Mouse (Mus musculus) thymus, adult 18-20 months (tissue): ENCODE measurements around the gene Naa50.

Source experiments
- DNase-seq, 2 experiments: peaks; one replicate each; pipeline ENCODE4 v3.0.0; 2022; ENCODE audit warnings: mixed read lengths in 2 of 2

The Naa50 gene

DNA sequence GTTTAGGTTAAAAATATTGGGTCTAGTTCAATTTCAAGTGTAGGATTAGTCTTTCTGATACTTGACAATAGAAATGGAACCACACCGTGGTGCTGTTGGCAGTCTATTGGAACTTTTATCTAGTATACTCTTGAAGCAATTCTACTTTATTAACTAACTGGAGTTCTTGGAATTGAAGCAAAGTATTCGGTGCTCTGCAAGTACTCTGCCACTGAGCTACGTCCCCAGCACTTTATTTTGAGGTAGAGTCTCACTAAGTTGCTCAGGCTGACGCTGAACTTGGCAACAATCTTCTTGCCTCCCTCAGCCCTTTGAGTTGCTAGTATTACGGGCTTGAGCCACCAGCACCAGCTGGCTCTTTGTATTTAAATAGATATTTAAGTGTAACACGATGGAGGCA lies 1.9 kb downstream of the Naa50 start:
- DNase-seq = no peak

DNA sequence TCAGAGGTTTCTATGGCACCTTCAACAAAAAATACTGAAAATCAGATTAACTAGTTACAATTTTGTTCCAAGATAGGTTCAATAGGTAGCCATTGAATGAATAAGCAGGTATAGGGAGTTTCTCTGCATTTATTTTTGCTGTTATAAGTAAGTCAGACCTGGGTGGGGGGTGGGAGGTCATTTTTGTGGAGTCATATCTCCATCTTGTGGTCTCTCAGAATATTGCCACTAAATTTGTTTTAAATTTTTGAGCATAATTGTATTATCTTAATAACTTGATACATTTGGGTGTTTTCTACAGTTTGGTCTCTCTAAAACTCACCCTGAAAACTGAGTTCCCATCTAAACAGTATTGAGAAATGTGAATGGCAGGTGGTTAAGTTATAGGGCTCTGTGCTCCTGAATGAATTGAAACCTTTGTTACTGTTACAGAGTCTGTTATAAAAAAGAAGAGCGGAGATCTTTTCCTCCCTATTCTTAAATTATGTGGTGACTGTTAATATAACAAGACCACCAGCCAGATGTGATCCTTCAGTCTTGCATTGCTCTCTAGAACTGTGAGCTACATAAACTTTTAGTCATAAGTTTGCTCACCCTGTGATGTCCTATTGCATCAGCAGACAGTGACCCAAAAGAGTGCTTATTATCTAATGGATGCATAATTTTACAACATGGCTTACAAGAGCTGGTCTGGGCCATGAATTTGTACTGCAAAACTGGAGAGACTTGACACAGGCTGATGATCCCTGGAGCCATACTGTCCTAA lies 9.6 kb downstream of the Naa50 start:
- no peak for DNase-seq

DNA sequence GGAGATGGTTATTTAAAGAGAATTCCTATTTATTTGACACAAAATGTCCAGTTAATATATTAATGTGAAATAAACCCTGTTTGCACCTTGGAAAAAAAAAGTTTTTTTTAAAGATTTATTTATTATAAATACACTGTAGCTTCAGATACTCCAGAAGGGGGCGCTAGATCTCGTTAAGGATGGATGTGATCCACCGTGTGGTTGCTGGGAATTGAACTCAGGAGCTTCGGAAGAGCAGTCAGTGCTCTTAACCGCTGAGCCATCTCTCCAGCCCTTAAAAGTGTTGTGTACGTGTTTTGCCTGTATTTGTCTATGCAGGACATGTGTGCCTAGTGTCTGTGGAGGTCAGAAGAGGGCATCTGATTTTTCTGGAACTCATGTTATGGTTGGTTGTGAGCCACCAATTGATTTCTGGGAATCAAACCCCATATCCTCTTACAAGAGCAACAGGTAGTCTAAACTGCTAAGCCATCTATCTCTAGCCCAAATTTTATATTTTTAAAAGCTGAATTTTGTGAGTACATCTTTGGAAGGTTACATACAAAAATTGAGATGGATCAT lies 14.9 kb downstream of the Naa50 start:
- DNase-seq = no peak

DNA sequence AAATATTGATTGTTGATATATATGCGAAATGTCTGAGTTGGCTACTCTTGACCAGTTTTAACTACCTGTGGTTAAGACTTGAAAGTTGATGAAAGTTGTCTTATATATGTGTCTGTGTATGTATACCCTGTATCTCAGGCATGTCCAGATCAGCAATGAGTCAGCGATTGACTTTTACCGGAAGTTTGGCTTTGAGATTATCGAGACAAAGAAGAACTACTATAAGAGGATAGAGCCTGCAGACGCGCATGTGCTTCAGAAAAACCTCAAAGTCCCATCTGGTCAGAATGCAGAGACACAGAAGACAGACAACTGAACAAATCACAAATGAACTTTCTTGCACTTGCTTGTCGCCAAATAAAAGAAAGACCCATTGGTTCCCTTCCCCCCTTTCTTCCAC lies 19.7 kb downstream of the Naa50 start:
- no peak for DNase-seq

DNA sequence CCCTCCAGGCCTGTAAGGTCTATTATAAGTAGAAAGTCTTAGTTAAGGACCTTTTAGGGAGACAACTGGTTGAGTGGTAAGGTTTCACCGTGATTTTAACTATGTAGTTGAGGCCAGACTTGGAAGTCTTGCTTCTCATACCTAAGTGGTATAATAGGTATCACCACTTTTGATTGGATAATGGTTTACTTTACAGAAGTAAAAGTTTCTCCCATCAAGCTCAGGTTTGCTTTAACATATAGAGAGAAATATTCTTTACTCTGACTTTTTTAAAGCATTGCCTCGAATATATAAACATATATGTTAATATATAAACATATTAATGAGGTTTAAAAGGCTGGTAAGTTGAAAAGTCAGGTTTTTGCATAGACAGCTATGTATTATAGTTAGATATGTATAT lies 24.2 kb downstream of the Naa50 start:
- no peak for DNase-seq

DNA sequence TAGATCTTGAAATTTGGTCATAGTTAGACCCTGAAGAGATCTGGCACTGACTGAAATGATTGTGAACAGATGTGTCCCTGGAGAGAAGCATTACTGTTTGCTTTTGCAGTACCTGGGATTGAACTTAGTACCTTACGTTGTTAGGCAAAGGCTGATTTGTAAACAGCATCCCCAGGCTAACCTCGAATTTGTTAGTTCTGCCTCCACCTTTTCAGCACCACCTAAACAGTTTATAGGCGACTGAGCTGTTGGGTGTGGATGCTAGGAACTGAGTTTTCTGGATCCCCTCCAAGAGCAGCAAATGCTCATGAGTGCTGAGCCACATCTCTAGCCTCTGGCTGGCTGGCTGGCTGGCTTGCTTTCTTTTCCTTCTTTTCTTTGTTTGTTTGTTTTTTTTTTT lies 25.6 kb downstream of the Naa50 start:
- no peak for DNase-seq

DNA sequence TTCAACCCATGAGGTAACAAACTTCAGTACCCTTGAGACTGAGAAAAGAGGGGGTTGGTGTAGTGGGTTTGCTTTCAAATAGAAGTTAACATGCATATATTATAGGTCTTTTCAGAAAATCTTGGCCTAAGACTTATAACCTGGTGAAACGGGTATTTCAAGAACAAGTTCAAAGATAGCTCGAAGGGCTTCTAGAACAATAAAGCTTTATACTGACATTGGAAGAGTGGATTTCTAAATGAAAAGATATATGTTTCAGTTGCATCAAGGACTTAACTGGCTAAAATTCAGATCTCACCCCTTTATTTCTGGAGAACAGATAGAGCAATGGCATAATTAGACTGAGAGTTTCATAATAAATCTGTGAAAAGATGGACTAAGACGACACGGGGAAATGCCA lies 29.4 kb downstream of the Naa50 start:
- DNase-seq = no peak

DNA sequence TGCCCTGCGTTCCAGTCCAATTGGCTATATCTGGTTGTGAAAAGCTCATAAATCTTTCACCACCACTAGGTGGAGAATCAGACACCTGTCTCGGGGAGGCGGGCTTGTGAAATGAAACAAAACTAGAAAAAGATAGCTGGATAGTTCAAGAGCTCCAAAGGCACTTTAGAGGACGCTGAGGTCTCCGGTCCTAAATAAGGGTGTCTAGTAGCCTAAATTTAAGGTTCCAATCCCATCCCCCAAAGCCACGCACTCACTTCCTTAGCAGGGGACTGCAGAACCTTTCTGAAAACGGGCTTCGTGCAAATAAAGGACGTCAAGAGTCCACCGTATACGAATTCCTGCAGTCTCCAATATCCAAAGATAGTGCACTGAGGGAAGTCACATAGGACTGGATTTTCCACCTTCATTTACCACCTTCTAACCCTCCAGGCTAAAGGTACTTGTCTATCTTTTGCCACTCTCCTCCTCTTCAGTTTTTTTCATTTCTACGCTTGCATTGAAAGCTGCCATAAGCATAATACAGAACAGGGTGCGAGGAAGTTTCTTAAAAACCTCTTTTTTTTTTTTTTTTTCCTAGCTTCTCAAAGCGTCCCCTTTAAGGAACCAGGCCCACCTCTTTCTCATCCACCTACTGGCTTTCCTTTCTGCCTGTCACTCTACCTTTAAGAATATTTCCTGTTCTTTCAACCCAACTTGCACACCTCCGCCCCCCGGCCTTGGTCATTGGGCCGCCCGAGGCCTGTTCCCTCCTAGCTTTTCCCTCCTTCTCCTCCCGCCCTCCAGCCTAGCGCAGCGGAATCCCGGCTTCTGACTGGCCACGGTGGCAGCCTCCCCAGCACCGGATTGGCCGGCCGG lies 32.9 kb downstream of the Naa50 start:
- peak; percentile 99 for DNase-seq

DNA sequence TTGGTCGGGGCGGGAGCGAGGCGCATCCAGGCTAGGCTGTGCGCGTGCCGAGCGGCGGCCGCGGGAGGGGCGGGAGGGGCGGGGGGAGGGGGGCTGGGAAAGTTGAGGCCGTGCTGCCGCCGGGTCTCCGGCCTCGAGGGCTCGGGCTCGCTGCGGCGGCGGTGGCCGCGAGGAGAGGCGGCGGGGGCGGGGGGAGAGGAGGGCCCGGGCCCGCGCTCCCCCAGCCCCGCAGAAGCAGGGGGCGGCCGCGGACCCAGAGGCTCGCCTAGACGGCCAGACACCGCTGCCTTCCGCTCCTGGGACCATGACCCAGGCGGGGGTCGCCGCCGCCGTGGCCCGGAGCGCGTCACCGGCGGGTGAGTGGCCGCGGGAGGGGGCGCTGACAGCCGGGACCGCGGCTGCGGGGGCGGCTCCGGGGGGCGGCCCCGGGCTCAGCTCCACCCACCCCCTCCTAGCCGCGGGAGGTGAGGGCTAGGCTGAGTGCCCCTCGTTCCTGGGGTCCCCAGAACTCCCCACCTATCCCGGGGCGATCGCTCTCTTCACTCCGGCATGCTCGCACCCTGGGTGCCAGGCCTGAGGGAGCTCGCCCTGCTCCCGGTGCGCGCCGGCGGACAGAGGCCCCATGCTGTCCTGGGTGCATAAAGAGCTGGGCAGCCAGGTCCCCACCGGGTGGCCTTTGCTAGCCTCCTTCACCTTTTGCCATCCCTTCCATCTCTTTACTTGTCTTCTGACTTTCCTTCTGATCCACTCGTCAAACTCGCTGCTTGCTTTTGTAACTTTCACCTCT lies 33.7 kb downstream of the Naa50 start, which contains the start of gene Usf3:
Gene Usf3 (plus strand): TSS at position 92 of the 787 bp plus-strand sequence.
- DNase-seq = peak; percentile 58 to 62

DNA sequence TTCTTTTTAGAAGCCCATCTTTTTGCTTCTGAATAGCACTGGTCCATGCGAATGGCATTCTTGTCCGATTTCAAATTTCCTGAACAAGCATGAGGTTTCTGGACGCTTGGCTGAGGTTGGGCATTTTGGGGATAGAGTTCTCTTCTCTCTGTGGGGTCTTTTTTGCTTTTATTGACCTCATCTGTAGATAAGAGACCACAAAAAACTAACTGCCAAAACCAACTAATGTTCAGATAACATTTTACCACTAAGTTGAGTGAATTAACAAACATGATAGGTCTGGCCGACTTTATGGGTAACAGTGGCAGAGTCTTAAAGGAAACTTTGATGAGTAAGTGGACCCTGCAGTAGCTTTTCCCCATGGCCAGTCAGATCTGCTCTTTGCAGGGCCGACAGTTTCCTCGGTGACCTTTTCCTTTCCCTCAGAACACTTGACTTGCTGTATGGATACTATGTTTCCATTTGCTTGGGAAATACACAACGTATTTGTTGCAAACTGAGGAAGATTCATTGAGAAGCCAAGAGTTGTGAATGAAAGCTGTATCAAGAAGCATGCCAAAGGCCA lies 34.4 kb downstream of the Naa50 start:
- no peak for DNase-seq

DNA sequence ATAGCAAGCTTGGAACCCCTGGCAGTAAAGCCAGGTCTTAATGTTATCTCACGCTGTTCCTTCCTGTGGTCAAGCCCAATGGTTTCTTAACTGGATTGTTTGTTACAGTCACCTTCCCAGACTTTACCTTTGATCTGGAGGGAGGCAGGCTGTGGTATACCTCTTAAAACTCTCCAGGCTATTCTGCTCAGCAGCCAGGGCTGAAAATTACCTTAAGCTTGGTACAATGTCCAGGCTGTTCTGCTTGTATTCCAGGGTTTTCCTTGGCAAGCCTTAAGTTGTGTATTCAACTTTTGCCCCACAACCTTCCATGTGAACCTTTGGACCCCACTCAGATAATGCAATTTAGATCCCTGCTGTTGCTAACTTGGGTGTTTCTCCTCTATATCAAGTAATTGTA lies 35.4 kb downstream of the Naa50 start:
- DNase-seq = no peak

DNA sequence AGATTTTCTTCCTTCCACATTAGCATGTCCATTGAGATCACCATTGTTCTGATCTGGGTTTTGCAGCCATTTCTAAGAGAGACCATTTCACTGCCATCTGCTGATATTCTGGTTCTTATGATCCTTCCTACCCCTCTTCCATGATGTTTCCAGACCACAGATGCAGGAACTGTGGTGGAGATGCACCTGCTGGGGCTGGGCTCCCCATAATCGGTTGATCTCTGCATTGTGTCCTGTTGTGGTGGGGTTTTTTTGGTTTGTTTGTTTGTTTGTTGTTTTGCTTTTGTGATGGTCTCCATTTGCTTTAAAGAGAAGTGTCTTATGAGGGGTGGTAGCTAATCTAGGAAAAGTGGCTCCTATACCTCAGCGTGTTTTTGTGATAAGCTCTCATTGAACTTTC lies 36.9 kb downstream of the Naa50 start:
- no peak for DNase-seq

DNA sequence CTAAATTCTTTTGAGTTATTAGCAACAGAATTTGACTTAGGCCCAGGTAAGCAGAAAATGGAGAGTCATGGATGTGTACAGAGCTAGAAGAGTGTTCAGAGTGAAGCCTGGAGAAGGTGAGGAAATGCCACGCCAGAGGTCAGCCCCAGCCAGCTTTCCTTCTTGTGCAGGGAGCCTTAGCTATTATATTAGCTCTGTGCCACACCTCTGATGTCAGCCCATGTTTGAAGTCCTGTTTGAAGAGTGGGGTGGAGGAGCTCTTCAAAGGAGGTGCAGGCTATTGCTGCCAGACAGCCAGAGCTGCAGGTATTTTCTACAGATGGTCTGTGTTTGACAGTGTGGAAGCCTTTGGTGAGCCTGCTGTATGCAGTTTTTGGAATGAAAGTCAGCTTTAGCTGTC lies 38.9 kb downstream of the Naa50 start:
- DNase-seq = no peak

DNA sequence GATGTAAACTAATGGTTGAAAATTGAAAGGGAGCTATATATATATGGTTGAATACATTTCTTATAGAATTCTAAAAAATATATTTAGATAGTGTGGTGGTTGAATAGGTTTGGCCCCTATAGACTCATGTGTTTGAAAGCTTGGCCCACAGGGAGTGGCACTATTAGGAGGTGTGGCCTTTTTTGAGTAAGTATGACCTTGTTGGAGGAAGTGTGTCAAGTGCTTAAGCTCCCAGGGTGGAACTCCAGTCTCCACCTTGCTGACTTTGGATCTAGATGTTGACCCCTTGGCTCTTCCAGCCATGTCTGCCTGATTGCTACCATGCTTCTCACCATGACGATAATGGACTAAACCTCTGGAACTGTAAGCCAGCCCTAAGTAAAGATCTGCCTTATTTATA lies 43.0 kb downstream of the Naa50 start:
- no peak for DNase-seq

DNA sequence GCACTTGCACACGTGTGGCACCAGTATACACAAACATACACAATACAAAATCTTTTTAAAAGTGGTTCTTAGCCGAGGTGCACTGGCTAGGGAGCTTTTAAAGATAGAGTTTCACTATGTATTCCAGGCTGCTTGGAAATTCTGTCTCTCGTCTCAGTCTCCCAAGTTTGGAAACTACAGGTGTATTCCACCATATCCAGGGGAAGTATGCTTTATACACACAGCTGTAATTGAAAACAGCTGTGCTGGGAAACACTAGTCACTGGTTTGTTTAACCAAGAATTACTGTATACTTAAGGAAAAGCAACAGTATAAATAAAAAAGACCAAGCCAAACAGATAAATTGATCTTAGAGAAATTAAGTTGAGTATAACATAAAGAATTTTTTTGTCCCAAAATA lies 45.1 kb downstream of the Naa50 start:
- no peak for DNase-seq

DNA sequence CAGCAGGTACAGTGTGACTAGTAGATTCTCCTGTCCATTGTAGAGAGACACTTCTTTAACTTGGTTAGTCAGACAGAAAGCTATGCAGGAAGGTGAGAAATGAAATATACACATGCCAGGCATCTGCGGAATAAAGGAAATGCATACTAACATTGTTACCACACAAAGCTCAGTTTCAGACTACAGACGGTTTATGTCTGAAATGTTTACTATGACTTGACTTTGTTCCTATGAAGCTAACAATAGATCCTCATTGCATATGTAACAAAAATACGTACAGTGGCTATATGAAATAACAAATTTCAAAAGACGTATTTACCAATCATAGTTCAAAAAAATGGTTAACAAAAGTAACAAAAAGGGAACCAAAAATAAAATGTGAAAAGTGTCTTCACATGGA lies 47.5 kb downstream of the Naa50 start:
- no peak for DNase-seq

DNA sequence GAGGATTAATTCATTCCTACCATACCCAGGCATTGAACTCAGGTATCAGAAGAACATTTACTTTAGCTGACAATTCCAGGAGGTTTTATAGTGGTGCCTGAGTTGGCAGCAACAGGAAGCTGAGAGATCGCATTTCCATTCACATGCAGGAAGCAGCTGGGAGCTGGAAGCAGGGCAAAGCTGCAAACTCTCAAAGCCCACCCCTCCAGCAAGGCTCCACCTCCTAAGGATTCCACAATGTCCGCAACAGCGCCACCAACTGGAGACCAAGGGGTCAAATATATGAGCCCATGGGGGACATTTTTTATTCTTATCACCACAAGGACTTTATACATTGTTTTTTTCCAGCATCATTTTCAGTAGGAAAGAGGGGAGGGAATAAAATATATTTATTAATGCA lies 49.1 kb downstream of the Naa50 start:
- no peak for DNase-seq

DNA sequence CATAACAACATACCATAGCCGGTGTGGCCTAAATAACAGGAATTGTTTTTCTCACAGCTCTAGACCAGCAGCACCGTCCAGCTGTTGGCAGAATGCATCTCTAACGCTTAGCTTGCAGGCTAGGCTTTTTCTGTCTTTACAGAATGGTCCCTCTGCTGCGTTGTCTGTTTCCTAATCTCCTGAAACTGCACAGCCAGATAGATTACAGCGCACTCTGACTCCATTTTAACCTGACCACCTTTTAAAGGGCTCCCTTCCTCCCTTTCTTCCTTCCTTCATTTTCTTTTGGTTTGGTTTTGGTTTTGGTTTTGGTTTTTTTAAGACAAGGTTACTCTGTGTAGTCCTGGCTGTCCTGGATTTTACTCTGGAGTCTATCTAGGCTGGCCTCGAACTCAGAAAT lies 50.4 kb downstream of the Naa50 start:
- DNase-seq = no peak

DNA sequence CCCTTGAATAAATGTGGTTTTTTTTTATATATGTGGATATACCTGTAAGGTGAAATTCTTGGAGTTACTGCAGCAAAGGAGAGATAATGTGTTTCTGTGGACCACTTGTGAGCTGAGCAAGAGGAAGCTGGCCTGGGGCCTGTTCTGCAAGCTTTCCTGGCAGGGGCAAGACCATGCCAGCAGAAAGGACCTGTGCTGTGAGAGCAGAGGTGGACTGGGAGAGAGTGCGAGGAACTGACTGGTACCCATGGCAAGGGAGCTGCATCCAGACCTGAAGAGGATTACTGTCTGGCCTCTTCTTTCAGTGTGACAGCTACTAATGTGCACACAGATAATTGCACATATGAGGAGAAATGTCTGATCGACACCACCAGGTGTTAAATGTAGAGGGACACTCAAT lies 51.3 kb downstream of the Naa50 start:
- DNase-seq = no peak

DNA sequence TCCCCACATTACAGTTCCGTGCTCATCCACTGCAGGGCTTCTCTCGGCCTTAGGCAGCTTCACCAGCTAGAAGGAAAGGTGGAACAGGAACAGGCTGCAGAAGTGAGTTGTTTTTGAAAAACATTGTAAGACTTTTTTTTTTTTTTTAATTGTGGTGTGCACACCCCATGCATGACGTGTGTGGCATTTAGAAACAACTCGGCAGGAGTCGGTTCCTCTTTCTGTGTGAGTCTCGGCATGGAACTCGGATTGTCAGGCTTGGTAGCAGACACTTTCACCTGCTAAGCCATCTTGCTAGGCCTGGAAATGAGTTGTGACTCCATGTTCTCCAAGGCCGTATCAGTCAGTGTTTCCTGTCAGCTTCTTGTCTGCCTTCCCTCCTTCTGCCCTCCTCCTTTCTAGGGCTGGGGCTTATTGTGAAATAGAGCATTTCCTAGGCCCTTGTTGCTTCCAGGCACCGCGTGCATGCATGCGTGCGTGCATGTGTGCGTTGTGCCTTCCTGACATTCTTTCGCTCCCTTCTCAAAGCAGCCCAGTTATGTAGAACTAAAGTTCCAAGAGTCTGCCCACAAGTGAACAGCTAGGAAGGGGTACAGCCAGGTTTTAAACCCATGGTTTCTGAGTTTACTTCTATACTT lies 59.6 kb downstream of the Naa50 start:
- no peak for DNase-seq

DNA sequence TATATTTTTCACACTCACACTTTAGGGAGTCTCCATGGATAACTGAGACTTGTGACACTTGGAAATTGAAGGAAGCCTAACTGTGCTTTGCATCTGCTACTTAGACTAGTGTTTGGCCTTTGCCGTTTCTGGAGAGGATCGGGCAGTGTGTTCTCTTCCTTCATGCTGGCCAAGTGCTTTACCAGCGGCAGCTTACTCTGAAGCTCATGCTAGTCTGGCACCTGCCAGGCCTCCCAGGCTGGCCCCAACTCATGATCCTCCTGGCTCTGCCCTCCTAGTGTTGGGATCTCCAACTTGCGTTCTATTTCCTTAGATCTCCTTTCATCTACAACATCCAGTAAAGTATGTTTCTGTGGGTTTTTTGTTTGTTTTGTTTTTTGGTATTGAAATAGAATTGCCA lies 60.5 kb downstream of the Naa50 start:
- no peak for DNase-seq

DNA sequence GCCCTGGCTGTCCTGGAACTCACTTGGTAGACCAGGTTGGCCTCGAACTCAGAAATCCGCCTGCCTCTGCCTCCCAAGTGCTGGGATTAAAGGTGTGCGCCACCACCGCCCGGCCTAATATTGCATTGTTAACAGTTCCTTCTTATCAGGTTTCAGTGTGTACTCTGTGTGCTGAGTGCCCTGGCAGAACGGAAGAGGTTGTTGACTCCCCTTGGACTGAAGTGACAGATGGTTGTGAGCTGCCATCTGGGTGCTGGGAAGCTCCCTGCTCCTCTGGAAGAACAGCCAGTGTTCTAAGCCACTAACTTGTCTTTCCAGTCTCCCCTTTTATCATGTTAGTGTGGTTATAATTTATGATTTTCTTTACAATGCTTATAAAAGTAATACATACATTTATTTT lies 64.7 kb downstream of the Naa50 start:
- DNase-seq = no peak
